Mouse (Mus musculus): ENCODE results near the gene Dsp. TPM values are rescaled to one million over a fixed set of nuclear protein-coding genes. Genes with fewer than 3 reads are reported as not detected.

The Dsp gene
- polyA plus RNA-seq, 1 experiment from 2014 or later = 0.35 TPM

- no peak overlapping the region for H3K4me2 ChIP-seq (replicated peaks)
- no peak overlapping the region for H3K27ac ChIP-seq
- ATAC-seq (ENCODE audit: low FRiP score) (no peak), DNase-seq (ENCODE audit: low spot score) (peak; percentile 57)
- no peak overlapping the region for H3K9ac ChIP-seq
- no peaks in the 10 kb centered on the region for H3K4me1 ChIP-seq (replicated peaks; ENCODE audit: control insufficient read depth, insufficient read depth, low read length)
- no peaks in the 10 kb centered on the region for H3K9me3 ChIP-seq (ENCODE audit: control insufficient read depth, low read length)
- WGBS = 43% methylated on average over 11 of the region's 11 CpGs
- H3K36me3 ChIP-seq (replicated peaks; ENCODE audit: control insufficient read depth, insufficient read depth) = no peaks in the 10 kb centered on the region
- no peak overlapping the region for H3K4me3 ChIP-seq (replicated peaks; ENCODE audit: low read length)
- H3K27me3 ChIP-seq (ENCODE audit: control insufficient read depth, insufficient read depth, low read length) = peaks cover 19% of the 10 kb centered on the region
Observed at GRCm38 (mm10) chr13:38162668-38163067, 11.6 kb downstream of the Dsp start.

DNA sequence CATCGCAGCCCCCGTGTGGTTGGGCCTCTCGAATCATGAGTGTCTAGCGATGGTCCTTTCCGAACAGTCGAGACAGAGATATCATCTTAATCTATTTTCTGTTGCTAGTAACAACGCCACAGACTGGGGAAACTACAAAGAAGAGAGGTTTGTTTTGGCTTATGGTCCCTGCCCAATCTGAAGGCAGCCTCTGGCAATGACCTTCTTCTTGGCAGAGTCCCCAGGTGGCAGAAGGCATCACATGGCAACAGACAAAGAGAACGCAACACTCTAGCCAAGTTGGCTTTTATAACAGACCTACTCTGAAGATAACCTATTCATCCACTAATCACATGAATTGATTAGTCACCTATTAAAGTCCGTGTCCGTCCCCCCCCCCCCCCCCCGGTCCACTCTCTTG, 13.8 kb downstream of the Dsp start:
- 86% methylated on average over 11 of the region's 11 CpGs for WGBS
- Histone ChIP-seq H3K36me3 (replicated peaks; ENCODE audit: control insufficient read depth, insufficient read depth) (no peaks in the 10 kb centered on the region), H3K4me3 (replicated peaks; ENCODE audit: low read length) (no peak overlapping the region), H3K27ac (no peak overlapping the region), H3K4me2 (replicated peaks) (no peak overlapping the region), H3K9me3 (ENCODE audit: control insufficient read depth, low read length) (no peaks in the 10 kb centered on the region), H3K9ac (no peak overlapping the region), H3K4me1 (replicated peaks; ENCODE audit: control insufficient read depth, insufficient read depth, low read length) (no peaks in the 10 kb centered on the region), H3K27me3 (ENCODE audit: control insufficient read depth, insufficient read depth, low read length) (no peaks in the 10 kb centered on the region)
- no peak for DNase-seq (ENCODE audit: low spot score)
- ATAC-seq (ENCODE audit: low FRiP score) = no peak

DNA sequence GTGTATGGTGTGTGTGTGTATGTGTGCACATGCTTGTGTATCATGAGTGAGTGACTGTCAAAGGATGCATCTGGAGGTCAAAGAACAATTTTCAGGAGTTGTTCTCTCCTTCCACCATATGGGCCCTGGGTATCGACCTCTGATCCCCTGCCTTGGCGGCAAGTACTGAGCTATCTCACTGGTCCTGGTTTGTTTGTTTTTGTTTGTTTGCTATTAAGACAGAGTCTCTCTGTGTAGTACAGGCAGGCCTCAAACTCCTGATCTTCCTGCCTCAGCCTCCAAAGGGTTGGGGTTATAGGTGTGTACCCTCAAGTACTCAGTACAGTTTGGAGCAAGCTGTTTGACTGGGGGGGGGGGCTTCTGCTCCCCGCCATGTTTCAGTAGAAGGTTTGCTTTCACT, 16.0 kb downstream of the Dsp start:
- Histone ChIP-seq H3K4me2 (replicated peaks) (no peak overlapping the region), H3K9me3 (ENCODE audit: control insufficient read depth, low read length) (no peaks in the 10 kb centered on the region), H3K27me3 (ENCODE audit: control insufficient read depth, insufficient read depth, low read length) (no peaks in the 10 kb centered on the region), H3K4me1 (replicated peaks; ENCODE audit: control insufficient read depth, insufficient read depth, low read length) (no peaks in the 10 kb centered on the region), H3K9ac (no peak overlapping the region), H3K4me3 (replicated peaks; ENCODE audit: low read length) (no peak overlapping the region), H3K27ac (no peak overlapping the region), H3K36me3 (replicated peaks; ENCODE audit: control insufficient read depth, insufficient read depth) (no peaks in the 10 kb centered on the region)
- 86% methylated on average over 3 of the region's 3 CpGs for WGBS
- ATAC-seq (ENCODE audit: low FRiP score) (no peak), DNase-seq (ENCODE audit: low spot score) (no peak)

DNA sequence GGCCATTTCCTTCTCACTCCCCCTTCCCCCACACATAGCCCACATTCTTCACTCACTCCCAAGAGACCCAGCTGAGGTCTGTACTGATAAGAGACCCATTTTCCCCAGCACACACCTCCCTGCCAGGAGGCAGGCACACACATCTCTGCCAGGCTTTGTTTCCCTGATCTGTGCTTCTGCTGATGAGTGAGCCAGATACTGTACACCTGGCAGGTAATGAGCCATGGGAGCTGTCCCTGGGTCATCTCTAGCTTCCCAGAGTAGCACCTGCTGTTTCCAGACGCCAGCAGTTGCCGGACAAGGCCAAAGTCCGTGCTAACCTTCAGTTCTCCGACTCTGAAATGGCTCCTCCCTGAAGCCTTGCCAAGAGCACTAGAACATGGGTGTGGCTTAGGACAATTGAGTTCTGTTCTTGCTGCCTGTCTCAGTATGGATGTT, 19.6 kb downstream of the Dsp start:
- no peak for DNase-seq (ENCODE audit: low spot score)
- H3K9me3 ChIP-seq (ENCODE audit: control insufficient read depth, low read length) = no peaks in the 10 kb centered on the region
- 55% methylated on average over 4 of the region's 4 CpGs for WGBS

GRCm38 (mm10) chr13:38193406-38193805, 42.3 kb downstream of the Dsp start:
- Histone ChIP-seq H3K36me3 (replicated peaks; ENCODE audit: control insufficient read depth, insufficient read depth) (no peaks in the 10 kb centered on the region), H3K4me2 (replicated peaks) (no peak overlapping the region), H3K9ac (no peak overlapping the region), H3K27me3 (ENCODE audit: control insufficient read depth, insufficient read depth, low read length) (no peaks in the 10 kb centered on the region), H3K27ac (no peak overlapping the region), H3K4me1 (replicated peaks; ENCODE audit: control insufficient read depth, insufficient read depth, low read length) (no peaks in the 10 kb centered on the region), H3K4me3 (replicated peaks; ENCODE audit: low read length) (no peak overlapping the region), H3K9me3 (ENCODE audit: control insufficient read depth, low read length) (peaks cover 23% of the 10 kb centered on the region)
- ATAC-seq (ENCODE audit: low FRiP score) (no peak), DNase-seq (ENCODE audit: low spot score) (no peak)
- 87% methylated on average over 10 of the region's 10 CpGs for WGBS

More for the DNA sequence above, 19.6 kb downstream of the Dsp start:
- H3K4me3 ChIP-seq (replicated peaks; ENCODE audit: low read length) = no peak overlapping the region
- H3K36me3 ChIP-seq (replicated peaks; ENCODE audit: control insufficient read depth, insufficient read depth) = no peaks in the 10 kb centered on the region
- no peaks in the 10 kb centered on the region for H3K4me1 ChIP-seq (replicated peaks; ENCODE audit: control insufficient read depth, insufficient read depth, low read length)
- no peak overlapping the region for H3K9ac ChIP-seq
- no peak overlapping the region for H3K27ac ChIP-seq
- no peaks in the 10 kb centered on the region for H3K27me3 ChIP-seq (ENCODE audit: control insufficient read depth, insufficient read depth, low read length)
- ATAC-seq (ENCODE audit: low FRiP score) = no peak
- no peak overlapping the region for H3K4me2 ChIP-seq (replicated peaks)

- 85% methylated on average over 6 of the region's 6 CpGs for WGBS
- H3K27ac ChIP-seq = no peak overlapping the region
Observed at GRCm38 (mm10) chr13:38201413-38201812, 50.3 kb downstream of the Dsp start.

GRCm38 (mm10) chr13:38204171-38204570, 53.1 kb downstream of the Dsp start:
- no peak for ATAC-seq (ENCODE audit: low FRiP score)

More at GRCm38 (mm10) chr13:38201413-38201812, 50.3 kb downstream of the Dsp start:
- Histone ChIP-seq H3K9ac (no peak overlapping the region), H3K4me2 (replicated peaks) (no peak overlapping the region), H3K4me1 (replicated peaks; ENCODE audit: control insufficient read depth, insufficient read depth, low read length) (peaks cover 9% of the 10 kb centered on the region), H3K36me3 (replicated peaks; ENCODE audit: control insufficient read depth, insufficient read depth) (no peaks in the 10 kb centered on the region), H3K9me3 (ENCODE audit: control insufficient read depth, low read length) (peaks cover 13% of the 10 kb centered on the region), H3K27me3 (ENCODE audit: control insufficient read depth, insufficient read depth, low read length) (no peaks in the 10 kb centered on the region), H3K4me3 (replicated peaks; ENCODE audit: low read length) (no peak overlapping the region)
- no peak for ATAC-seq (ENCODE audit: low FRiP score)
- DNase-seq (ENCODE audit: low spot score) = no peak

DNA sequence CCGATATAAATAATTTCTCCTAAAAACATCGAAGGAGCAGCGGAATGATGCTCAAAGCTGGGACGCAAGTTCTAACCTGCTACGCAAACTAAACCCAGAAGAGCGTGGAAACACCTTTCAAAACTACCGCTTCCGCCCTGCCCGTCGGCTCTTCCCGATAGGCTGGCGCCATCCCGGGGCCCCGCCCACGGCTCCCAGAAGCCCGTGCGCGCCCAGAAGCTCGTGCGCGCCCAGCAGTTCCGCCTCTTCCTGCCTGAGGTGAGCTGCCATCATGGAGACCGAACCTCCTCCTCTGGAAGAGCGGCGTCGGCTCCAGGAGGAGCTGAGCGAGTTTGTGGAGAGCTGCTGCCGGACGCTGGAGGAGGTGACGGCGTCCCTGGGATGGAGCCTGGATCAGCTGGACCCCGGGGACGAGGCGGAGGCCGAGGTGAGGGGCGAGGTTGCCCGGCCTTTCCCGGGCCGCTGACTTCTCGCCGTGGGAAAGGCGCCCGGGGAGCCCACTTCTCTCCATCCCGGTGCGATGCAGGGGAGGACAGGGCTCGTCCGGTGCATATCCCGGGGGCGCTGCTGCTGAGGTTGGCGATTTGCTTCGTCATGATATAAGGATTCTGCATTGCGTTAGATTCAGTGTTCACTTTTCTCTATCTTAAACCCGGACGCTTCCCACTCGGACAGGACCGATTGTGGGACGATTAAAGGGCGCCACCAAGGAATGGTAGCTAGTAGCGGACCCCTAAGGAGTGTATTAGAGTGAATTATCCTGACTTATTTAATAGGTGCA, 53.8 kb downstream of the Dsp start, which contains the start of gene Snrnp48:
TSS of gene Snrnp48 (plus strand) at position 237 of the 781 bp plus-strand sequence.
- ATAC-seq (ENCODE audit: low FRiP score) = peak; percentile 99
- peak within 1 kb of the TSS; percentile 80 for H3K9ac ChIP-seq

More at GRCm38 (mm10) chr13:38204171-38204570, 53.1 kb downstream of the Dsp start:
- Histone ChIP-seq H3K4me1 (replicated peaks; ENCODE audit: control insufficient read depth, insufficient read depth, low read length) (peaks cover 9% of the 10 kb centered on the region), H3K27ac (no peak overlapping the region), H3K9me3 (ENCODE audit: control insufficient read depth, low read length) (no peaks in the 10 kb centered on the region), H3K27me3 (ENCODE audit: control insufficient read depth, insufficient read depth, low read length) (no peaks in the 10 kb centered on the region), H3K36me3 (replicated peaks; ENCODE audit: control insufficient read depth, insufficient read depth) (no peaks in the 10 kb centered on the region), H3K9ac (no peak overlapping the region), H3K4me3 (replicated peaks; ENCODE audit: low read length) (peak overlapping the region; percentile 80), H3K4me2 (replicated peaks) (peak overlapping the region; percentile 61)
- 65% methylated on average over 4 of the region's 4 CpGs for WGBS
- no peak for DNase-seq (ENCODE audit: low spot score)

GRCm38 (mm10) chr13:38211122-38211521, 60.0 kb downstream of the Dsp start:
- Histone ChIP-seq H3K4me2 (replicated peaks) (no peak overlapping the region), H3K9ac (no peak overlapping the region), H3K9me3 (ENCODE audit: control insufficient read depth, low read length) (no peaks in the 10 kb centered on the region), H3K4me1 (replicated peaks; ENCODE audit: control insufficient read depth, insufficient read depth, low read length) (peaks cover 3% of the 10 kb centered on the region), H3K27me3 (ENCODE audit: control insufficient read depth, insufficient read depth, low read length) (no peaks in the 10 kb centered on the region), H3K4me3 (replicated peaks; ENCODE audit: low read length) (no peak overlapping the region), H3K27ac (no peak overlapping the region), H3K36me3 (replicated peaks; ENCODE audit: control insufficient read depth, insufficient read depth) (peaks cover 51% of the 10 kb centered on the region)
- no peak for ATAC-seq (ENCODE audit: low FRiP score)
- no peak for DNase-seq (ENCODE audit: low spot score)
- WGBS = 96% methylated on average over 5 of the region's 5 CpGs

More for the DNA sequence above, 53.8 kb downstream of the Dsp start, which contains the start of gene Snrnp48:
- Histone ChIP-seq H3K9me3 (ENCODE audit: control insufficient read depth, low read length) (no peaks in the 10 kb centered on the region), H3K27me3 (ENCODE audit: control insufficient read depth, insufficient read depth, low read length) (no peaks in the 10 kb centered on the region), H3K36me3 (replicated peaks; ENCODE audit: control insufficient read depth, insufficient read depth) (no peaks in the 10 kb centered on the region), H3K27ac (peak within 1 kb of the TSS; percentile 84), H3K4me1 (replicated peaks; ENCODE audit: control insufficient read depth, insufficient read depth, low read length) (peaks cover 9% of the 10 kb centered on the region), H3K4me2 (replicated peaks) (peak within 1 kb of the TSS; percentile 61), H3K4me3 (replicated peaks; ENCODE audit: low read length) (peak within 1 kb of the TSS; percentile 80)
- under 1% methylated on average over 59 of the region's 59 CpGs for WGBS
- peak; percentile 96 for DNase-seq (ENCODE audit: low spot score)

Measured in hindbrain, embryonic 14.5 days (tissue).